Mouse (Mus musculus) lung, adult 2 months (tissue): ENCODE measurements around the gene Vamp5.

Experiments
- CTCF ChIP-seq: fragments of 200-500 bp; IDR thresholded peaks from 2 replicates; pipeline ENCODE4 v1.5.1; 2011; ENCODE audit warnings: mild to moderate bottlenecking, low read length, control low read depth; ENCODE audit not compliant: insufficient read depth
- POLR2A ChIP-seq: fragments of 200-500 bp; IDR thresholded peaks from 2 replicates; pipeline ENCODE4 v1.6.1; 2011; ENCODE audit warnings: low read depth, mild to moderate bottlenecking, control low read depth, low read length, borderline replicate concordance; ENCODE audit errors: extremely low read depth

GRCm38 (mm10) chr6:72333111-72333510, 47.2 kb downstream of the Vamp5 start:
- TF ChIP-seq CTCF: no peak
- TF ChIP-seq POLR2A: no peak
